Mouse (Mus musculus): ENCODE results near the gene Arap1.

Arap1 gene

DNA sequence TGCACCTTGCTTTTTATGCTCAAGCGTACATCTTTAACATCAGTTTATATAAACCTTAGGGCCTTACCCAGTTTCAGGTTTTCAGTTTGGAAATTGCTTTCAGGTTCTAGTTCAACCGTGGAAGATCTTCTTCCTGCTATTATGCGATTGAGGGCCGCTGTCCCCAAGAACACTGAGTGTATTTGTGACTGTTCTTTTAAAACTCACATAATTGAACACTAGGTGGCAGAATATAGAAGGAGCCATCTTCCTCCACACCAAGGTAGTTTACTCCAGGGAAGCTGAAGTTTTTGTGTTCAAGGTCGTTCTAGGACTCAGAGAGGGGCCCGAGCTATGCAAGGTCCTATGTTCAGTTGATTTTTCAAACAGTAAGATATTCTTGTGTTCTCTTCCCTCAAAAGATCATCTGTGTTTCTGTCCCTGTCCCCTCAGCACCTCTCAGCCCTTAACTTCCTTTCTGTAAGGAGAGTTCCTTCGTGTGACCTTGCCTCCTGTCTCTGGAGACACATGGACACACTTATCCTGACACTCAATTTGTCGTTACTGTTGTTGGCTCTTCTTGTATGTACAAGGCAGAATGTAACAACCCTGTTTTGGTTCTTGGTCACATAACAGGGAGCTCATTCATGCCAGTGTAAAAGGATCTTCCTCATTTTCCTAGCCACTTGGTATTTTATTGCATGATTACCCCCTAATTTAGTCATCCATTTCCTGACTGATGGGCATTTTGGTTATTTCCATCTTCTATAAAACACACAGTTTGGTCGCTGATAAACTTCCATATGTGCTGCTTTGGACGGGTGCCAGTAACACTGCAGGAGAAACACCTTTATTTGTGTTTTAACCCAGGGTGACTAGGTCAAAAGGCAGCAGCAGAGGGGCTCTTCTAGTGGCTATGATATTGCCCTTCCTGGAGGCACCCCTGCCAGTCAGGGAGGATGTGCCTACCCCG, 20.3 kb downstream of the Arap1 start:
- DNase-seq = no peak

DNA sequence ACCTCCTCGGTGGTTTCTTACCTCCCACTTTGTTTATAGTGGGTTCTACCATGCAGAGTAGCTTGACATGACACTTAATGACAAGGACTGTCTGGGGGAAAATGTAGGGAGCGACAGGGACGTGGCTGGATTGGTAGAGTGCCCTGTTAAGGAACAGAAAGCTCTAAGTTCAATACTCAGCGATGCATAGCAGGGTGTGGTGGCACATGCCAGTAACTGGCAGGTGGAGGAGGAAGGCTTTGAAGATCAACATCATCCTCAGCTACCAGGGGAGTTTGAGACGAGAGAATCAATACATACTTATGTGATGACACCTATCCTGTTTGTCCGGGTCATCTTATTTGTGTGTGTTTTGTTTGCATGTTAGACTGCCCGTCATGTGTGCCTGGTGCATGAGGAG, 21.8 kb downstream of the Arap1 start:
- no peak for DNase-seq

DNA sequence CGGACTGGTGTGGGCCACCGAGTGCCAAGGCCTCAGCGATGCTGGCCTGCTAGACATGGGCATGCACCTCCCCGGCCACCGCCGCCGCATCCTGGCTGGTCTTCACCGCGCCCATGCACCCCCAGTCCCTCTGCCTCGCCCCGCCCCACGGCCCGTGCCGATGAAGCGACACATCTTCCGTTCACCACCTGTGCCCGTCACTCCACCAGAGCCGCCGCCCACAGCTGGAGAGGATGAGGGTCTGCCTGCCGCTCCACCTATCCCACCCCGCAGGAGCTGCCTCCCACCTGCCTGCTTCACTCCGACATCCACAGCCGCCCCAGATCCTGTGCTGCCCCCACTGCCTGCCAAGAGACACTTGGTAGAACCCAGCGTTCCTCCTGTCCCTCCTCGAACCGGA, 25.2 kb downstream of the Arap1 start:
- DNase-seq = no peak

DNA sequence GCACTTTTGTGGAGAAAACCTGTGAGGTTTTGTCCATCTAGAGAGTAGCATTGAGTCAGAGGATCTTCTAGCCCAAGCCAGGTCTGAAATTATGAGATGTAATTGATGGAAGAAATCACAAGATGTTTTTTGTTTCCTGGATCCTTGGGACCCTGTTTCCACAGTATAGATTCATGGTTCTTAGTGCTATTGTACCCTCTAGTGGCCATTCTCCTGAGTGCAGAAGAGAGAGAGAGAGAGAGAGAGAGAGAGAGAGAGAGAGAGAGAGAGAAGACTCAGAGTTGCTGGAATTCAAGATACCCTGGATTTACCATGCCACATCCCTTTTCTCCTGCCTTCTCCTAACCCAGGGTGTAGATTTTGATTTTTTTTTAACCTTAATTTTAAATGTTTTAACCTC, 26.3 kb downstream of the Arap1 start:
- DNase-seq = no peak

DNA sequence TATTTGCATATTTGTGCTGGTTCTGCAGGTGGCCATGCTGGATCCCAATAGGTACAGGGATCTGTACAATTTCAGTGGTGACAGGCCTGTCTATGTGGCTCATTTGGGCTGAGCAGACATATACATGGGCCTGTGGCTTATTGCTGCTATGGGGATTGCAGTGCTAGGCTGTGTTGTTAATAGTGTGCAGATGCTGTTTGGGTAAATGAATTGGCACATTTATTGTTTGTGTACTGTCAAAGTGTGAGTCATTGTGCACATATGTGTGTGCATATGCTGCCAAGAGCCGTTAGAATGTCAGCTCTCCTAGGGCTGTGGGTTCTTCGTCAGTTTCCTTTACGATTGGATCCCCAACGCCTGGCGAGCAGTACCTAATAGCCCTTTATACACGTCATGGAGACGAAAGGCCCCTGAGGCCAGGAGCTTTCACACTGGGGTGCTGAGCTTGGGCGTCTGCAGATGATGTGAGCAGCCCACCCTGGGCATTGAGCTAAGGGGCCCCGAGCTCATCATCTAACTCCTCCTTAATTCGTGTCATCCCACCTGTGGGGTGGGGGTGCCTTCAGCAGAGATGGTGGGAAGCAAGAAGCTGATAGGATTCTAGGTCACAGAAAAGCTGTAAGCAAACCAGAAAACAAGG, 29.0 kb downstream of the Arap1 start:
- no peak for DNase-seq

DNA sequence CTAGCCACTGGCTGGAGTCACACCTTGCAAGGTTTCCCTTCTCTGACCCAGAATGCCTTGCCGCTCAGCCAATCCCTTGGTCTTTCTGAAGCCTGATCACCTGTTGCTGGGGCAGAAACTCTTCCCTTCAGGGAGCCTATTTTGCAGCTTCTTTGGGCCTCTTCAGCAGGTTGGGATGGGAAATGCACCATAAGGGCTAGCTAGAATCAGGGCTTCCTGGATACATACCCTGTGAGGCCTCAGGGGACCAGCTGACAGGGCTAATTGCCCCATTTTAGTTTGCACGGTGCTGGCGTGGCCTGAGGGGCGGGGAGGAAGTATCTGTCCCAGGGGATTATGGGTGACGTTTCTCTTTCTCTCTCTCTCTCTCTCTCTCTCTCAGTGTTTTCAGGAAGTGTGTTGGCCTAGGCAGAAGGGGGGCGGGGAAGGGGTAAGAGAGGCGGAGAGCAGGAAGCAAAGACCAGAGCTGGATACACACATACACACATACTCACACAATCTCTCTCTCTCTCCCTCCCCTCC, 29.9 kb downstream of the Arap1 start:
- DNase-seq = peak; percentile 80 to 87

DNA sequence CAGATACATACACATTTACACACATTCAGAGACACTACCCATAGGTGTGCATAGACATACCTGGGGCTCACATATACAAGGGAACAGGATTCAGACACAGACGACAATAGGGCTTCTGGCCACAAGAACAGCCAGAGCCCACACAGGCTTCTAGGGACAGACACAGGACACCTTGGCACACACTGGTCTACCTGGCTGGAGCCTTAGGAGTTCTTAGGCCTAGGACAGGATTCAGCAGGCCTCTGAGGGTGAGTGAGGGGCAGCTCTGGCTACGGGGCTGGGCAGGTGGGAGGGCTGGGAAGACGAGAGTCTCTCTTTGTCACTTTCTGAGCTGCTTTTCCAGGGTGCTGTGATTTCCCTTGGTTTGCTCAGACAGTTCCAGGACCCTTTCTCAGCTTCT, 30.4 kb downstream of the Arap1 start:
- DNase-seq = no peak

DNA sequence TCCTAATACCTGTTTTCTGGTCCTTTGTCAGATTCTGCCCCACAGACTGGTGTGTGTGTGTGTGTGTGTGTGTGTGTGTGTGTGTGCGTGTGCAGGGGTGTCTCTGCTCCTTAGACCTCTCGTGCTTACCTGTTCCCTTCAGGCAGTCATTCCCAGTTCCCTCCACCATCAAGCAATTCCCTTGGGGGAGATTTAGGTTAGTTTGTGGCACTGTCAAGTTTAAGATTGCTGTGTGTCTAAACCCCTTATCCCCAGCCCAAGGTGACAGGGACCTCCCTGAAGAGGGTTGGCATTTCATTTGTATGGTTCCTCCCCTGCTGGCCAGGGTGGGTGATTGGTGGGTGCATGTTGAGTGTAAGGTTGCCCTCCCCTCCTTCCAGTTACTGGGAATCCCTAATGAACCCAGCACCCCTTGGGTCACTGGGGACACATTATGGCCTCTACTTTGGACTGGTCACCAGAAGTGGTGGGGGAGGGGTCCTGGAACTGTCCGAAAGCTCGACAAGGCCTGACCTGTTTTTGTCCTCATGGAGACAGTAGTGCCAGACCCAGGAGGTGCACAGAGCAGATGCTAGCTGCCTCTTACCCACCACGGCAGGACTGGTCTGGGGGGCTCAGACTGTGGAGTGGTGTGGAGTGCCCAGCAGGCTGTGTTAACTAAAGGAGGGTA, 31.1 kb downstream of the Arap1 start:
- DNase-seq = no peak

DNA sequence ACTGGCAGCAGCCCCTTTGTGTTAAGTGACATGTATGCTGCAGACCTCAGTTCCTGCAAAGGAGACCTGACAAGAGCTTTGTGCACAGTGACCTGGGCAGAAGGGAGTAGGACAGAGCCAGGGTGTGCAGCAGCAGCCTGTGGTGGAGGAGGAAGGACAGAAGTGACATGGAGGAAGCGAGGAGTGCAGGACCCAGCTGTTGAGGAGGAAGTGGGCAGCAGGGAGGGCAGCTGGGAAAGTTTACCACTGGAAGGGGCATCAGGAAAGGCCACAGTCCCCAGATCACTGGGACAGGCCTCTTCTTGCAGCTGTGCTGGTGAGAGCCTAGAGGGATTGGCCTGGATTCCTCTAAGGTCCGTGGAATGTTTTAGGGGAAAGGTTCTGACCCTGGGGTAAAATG, 31.9 kb downstream of the Arap1 start:
- DNase-seq = no peak

DNA sequence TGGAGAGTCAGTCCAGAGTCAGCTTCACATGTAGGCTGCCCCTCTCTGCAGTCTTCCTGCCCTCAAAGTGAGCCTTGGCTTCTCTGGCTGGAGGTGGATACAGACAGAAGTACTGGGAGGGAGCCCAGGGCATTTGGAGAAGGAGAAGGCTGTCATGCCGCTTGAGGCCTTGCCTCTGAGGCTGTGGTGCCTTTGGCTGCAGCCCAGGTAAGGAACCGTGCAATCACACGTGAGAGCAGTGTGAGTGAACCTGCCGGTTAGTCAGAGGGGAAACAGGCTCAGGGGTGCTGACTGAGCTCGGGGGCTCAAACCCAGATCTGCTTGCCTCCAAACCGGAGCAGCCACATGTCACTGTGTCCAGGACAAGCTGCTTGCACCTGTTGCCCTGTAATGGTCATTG, 33.6 kb downstream of the Arap1 start:
- DNase-seq = no peak

DNA sequence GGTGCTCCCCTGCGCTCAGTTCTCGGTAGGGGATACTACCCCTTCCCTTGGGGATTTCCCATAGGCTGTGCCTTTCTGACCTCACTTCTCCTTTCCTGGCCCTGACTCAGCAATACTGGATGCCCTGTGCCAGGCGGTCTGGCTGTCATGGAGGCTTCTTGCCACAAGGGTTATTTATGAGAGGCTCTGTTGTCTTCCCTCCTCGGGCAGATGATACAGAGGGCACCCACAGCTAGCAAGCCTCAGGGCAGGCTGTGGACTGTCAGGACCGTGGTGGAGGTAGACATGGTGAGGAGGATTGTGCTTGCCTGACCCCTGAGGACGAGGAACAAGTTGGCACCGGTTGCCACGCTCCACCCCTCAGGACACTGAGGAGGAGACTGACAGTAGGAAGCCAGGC, 34.5 kb downstream of the Arap1 start:
- DNase-seq = peak in 1 of 2 experiments; percentile 43

DNA sequence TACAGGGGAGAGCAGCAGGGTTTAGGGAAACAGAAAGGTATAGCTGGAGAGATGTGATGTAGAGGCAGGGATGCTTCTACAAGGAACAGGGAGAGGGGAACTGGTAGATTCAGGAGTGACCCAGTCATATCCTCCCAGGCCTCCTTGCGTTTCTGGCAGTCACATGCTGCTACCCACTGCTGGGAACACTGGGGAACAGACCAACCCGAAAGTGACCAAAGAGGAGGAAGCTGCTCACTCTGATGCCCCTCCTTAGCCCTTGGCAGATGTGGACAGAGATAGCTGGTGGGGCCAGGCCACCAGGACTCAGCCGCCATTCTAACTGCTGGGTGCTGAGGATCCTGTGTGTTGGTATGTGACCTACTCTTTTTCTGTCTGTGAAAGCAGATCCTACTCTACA, 35.9 kb downstream of the Arap1 start:
- DNase-seq = no peak

DNA sequence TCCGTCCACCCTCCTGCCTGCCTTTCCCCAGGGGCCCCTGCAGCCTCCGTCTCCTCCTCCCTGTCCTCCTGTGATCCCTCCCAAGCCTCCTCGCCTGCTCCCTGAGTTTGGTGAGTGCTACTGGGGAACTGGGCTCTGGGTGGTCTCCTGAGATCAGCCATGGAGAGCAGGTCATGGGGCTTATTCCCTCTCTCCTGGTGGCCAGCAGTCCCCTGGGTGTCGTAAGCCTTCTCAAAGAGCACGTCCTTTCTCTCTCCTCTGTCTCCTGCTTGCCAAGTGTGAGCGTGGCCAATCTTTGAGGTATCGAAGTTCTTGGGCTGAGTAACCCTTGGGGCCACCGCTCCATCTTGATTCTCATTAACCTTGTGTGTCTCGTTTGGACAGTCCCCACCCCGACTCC, 37.1 kb downstream of the Arap1 start:
- no peak for DNase-seq

DNA sequence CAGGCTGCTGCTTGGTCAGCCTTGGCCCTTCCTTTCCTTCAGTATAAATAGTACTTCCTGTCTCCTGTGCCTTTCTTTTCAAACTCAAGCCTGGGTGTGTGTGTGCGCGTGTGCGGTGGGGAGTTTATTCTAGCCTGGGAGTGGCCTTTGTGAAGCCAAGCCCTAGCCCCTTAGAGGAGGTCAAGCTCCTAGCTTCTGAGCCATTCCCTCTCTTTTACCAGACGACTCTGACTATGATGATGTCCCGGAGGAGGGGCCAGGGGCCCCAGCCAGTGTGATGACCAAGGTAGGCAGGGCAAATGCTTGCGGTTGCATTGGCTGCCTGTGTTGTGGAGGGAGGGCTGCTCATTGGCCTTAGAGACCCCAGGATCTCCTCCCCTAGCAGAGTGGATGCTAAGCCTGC, 37.5 kb downstream of the Arap1 start:
- DNase-seq = no peak

DNA sequence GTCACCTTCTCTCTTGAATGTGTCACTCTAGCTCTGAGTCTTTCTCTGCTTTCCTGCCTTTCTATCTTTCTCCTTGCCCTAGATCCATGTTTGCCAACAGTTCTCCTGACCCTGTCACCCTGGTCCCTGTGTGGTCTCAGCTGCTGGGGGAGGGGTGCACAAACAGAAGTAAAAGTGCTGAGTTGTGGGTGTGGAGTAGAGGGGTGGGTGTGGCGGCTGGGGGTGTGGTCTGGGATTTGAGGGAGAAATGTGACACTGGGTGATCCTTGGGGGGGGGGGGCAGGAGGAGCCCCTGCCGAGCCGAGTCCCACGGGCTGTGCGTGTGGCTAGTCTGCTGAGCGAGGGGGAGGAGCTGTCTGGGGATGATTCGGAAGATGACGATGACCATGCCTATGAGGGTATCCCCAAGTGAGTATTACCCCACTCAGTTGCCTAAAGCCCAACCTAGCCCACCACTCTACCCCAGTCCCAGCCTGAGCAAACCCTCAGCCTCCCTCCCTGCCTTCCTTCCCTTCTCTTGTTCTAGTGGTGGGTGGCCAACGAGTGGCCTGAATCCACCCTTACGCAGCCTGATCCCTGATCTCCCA, 38.1 kb downstream of the Arap1 start:
- DNase-seq = no peak

DNA sequence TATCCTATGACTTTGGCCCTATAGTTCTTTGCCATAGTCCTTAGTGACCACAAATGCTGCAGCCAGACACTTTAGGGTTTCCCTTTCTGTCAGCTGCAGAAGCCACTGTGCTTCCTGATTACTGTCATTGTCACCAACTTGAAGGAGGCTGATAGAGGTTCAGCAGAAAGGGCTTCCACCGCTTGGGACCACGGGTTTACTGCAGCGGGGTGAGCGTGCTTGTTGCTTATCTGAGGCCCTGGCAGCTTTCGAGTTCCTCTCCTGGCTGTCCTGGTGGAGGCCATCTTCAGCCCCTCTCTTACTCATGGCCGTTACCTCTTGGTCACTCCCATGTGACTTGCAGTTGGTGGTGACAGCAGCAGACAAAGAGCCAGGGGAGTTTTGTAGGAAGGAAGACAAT, 41.4 kb downstream of the Arap1 start:
- DNase-seq = no peak

DNA sequence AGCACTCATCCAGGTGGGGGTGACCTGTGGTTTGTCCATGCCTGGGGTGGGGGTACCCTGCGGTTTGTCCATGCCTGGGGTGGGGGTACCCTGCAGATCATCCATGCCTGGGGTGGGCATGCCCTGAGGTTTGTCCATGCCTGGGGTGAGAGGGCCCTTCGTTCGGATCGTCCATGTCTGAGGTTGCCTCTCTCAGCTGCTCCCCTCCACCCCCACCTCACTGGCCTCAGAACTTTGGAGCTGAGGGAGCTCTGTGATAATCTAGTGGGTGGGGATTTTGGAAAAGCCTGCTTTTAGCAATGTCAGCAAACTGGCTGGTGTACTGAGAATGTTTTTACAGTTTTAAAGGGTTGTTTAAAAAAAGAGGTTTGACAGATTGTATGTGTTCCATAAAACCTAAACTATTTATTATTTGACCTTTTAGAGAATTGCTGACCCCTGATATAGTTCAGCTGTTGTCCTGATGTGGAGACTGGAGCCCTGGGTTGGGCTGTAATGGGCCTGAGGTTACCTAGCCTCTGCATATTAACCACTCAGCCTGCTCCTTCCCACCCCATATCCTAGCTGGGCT, 44.1 kb downstream of the Arap1 start:
- no peak for DNase-seq

DNA sequence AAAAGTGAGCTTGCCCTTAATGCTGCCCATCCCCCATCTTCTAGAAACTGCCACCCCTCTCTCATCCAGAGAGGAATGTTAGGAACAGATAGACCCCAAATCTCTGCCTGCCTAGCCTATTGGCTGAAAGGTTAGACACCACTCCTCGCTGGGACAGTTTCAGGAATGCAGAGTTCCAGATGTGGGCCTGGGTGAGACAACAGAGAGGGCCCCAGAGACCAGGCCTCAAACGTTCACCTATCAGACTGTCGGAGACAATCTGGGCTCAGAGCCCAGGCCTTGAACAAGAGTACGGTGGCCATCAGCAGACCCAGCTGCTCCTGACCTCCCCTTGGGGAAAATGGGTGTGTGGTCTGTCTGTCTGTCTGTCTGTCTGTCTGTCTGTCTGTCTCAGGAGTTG, 45.1 kb downstream of the Arap1 start:
- no peak for DNase-seq

DNA sequence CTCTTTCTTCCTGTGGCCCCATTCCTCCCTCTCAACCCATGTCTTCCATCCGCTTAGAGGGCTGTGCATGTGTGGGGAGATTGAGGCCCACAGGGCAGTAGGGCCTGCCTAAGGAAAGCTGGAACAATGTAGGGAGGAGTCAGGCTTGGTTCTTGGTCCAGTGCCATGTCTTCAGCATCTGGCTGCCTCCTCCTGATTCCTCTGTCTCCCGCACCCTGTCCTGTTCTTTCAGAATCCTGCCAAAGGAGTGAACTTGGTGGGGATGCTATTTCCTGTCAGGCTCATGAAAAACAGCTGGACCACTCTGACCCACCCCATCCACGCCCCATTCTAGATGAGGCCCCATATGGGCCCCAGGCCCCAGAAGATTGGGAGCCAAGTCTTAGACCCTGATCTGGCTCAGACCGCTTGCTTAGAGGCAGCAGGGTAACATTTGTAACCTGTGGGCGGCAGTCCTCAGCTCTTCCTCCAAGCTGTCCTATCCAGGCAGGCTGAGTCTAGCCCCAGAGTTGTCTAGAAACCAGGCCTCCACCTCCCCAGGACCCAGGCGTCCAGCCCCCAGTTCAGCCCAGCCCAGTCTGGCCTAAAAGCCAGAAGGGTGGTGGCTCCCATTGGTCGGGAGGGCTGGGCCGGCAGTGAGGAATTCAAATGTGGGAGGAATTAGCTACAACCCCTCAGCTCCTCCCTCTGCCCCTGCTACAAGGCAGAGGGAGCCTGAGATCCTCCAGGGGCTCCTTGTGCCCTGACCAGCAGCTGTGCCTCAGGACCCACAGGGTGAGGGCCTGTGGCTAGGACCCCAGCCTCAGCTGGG, 46.0 kb downstream of the Arap1 start:
- no peak for DNase-seq

DNA sequence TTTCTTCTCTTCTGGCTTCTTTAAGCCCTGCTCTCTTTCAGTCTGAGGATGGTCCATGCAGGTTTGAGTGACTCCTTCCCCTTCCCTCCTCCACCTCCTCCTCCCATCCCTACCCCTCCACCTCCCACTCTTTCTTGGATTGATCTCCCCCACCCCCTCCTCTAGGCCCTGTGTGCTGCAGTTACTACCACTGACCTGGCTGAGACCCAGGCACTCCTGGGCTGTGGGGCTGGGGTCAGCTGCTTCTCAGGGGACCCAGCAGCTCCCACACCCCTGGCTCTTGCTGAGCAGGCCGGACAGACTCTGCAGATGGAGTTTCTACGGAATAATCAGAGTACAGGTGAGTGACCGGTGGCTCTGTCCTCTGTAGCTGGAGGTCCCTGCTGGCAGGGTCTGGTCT, 46.7 kb downstream of the Arap1 start:
- no peak for DNase-seq

DNA sequence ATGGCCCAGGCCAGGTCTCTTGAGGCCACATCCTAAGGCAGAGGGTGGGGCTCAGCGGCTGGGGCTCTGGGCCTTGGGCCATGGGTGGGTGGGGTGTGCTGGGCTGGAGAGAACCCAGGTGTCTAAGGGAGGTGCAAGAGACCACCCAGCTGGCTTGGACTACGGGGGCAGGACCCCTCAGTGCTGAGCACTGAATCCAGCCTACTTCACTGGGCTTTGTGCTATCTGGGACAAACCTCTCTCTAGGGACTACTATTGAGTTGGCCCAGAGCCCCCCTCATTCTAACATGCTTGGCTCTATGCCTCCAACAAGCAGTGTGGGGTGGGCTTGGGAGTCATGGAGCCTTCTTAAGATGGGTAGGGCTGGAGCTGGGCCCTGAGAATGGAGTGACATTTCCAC, 47.6 kb downstream of the Arap1 start:
- DNase-seq = no peak

DNA sequence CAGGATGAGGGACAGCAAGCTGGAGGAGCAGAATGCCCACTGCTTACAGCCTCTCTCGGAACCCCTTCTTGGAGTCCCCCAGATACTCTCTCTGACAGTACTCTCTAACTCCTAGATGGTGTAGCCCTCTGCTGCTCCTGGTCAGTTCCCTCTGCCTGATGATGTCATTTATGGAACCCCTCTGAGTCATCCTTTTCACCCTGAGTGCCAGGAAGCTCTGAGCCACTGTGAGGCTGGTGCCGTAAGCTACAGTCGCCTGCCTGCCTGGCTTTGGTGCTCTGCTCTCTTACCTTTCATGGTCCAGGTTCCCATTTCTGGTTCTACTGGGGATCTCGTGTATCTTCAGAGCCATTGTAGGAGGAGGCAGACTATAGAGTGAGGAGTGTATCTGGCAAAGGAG, 49.3 kb downstream of the Arap1 start:
- DNase-seq = no peak

Measured in spleen, adult 18-20 months (tissue).